Mouse (Mus musculus): ENCODE results near the gene Cc2d1a. TPM values are rescaled to one million over a fixed set of nuclear protein-coding genes. Genes with fewer than 3 reads are reported as not detected.

Gene Cc2d1a
- 24.3 and 25.6 TPM in 2 replicates for polyA plus RNA-seq (2015; fragmentation: Nextera tagmentation; extraction: Ambion mirVana)

DNA sequence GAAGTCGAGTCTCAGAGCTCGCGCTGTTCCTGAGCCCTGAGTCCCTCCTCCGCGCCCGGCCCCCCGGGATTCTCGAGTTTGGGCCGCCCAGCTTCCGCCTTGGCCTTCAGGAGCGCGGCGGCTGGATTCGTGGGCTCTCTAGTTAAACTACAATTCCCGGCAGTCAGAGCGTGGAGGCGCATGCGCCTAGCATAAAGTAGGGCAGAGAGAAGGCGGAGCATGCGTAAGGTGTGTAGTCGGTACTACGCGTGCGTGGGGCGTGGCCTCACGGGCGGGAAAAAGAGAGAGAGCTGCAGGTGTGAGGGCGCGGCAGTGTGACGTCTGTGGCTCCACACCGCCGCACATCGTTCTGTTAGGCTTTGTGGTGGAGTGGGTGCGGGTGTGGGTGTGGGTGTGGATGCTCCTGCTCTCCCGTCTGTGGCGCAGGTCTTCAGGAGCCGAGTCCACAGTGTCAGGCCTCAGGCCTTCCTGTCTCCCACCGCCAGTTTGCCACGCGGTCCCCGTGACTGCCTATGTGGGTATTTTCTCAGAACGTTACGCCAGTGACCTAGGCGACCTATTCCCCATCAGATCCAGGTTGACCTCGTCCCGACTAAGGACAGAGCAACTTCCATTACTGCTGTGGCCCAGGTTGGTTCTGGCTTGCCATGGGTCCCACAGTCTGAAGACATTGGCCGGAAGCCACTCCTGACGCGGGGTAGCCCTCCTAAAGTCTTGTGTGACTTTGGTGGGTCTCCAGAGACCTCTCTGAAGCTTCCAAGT lies at the start of gene Cc2d1a, which contains the start of gene 4930432K21Rik:
TSS of gene Cc2d1a (minus strand) at position 168 of the 762 bp plus-strand sequence.
TSS of gene 4930432K21Rik (plus strand) at position 257 of the 762 bp plus-strand sequence.
- H3K4me3 ChIP-seq, result peak within 1 kb of the TSS; percentile 73
- H3K27me3 ChIP-seq, result no peaks in the 10 kb centered on the region
- H3K4me2 ChIP-seq, result peak within 1 kb of the TSS; percentile 84
- no peaks in the 10 kb centered on the region for H3K9me3 ChIP-seq
- peak within 1 kb of the TSS; percentile 91 for H3K9ac ChIP-seq
- WGBS, result 16% methylated on average over 49 of the region's 49 CpGs
- peaks cover 28% of the 10 kb centered on the region for H3K4me1 ChIP-seq (replicated peaks)
- no peak within 1 kb of the TSS for H3K27ac ChIP-seq (replicated peaks)
- peaks cover 26% of the 10 kb centered on the region for H3K36me3 ChIP-seq
- ATAC-seq (ENCODE audit: low read depth), result peak; percentile 95

DNA sequence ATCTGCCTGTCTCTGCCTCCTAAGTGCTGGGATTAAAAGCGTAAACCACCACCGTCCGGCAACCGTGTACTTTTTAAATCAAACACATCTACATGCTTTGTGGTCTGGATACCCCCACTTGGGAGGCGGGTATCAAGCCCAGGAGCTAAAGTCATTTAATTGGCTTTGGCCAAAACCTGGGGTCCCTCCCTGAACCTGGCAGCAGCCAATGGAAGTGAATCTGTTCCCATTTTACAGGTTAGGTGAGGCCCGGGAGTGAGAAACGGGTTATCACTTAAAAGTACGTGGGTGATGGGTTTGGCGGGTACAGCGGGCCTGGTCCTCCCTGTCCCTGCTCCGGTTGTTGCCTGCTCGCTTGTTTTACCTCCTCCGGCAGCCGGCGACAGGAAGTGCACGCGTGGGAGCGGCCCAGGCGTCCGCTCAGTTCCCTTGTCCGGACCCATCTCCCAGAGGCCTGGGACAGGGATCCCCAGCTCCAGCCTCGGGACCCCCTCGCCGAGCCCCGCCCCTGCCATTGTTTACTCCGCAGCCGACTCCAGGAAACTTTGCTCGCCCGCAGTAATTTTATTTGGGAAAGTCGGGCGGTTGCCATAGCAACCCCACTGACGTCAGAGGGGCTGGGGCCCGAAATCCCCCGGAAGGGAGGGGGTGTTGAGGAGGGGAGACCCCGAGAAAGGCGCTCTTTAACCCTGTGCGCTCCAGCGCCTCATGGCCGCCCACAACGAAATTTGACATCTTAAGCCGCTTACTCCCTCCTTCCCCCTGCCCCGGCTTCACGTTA lies 49.6 kb upstream of the Cc2d1a start:
- H3K36me3 ChIP-seq, result no peaks in the 10 kb centered on the region
- H3K4me1 ChIP-seq (replicated peaks), result peaks cover 59% of the 10 kb centered on the region
- H3K9ac ChIP-seq, result peak overlapping the region; percentile 61
- peak overlapping the region; percentile 47 for H3K4me3 ChIP-seq
- peak overlapping the region; percentile 89 for H3K27ac ChIP-seq (replicated peaks)
- peaks cover 22% of the 10 kb centered on the region for H3K27me3 ChIP-seq
- peak overlapping the region; percentile 63 for H3K4me2 ChIP-seq
- ATAC-seq (ENCODE audit: low read depth), result peak; percentile 29
- H3K9me3 ChIP-seq, result no peaks in the 10 kb centered on the region
- whole genome bisulfite sequencing, result 3% methylated on average over 43 of the region's 43 CpGs

DNA sequence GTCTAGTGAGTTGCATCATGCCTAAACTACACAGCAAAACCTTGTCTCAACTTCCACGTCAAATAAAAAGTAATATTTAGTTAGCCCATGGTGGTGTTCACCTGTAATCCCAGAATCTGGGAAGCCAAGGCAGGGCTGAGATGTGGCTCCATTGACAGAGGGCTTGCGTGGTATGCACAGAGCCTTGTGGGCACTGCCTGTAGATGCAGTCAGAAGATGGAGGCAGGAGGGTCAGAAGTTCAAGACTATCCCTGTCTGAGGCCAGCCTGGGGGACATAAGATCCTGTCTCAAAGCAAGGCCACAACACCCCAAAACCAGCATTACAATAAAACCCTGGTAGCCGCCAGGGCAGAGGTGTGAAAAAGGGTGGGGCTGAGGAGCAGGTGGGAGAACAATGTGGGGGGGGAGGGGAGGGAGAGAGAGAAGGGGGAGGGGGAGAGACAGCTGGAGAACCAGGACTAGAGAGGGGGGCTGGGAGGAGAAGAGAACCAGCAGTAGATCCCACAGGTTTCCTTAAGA lies 46.5 kb upstream of the Cc2d1a start:
- H3K4me2 ChIP-seq, result no peak overlapping the region
- WGBS, result 71% methylated on average over 3 of the region's 3 CpGs
- ATAC-seq (ENCODE audit: low read depth), result no peak
- no peaks in the 10 kb centered on the region for H3K27me3 ChIP-seq
- H3K27ac ChIP-seq (replicated peaks), result no peak overlapping the region
- no peaks in the 10 kb centered on the region for H3K9me3 ChIP-seq
- no peak overlapping the region for H3K9ac ChIP-seq
- no peaks in the 10 kb centered on the region for H3K36me3 ChIP-seq
- H3K4me1 ChIP-seq (replicated peaks), result peaks cover 40% of the 10 kb centered on the region
- no peak overlapping the region for H3K4me3 ChIP-seq

DNA sequence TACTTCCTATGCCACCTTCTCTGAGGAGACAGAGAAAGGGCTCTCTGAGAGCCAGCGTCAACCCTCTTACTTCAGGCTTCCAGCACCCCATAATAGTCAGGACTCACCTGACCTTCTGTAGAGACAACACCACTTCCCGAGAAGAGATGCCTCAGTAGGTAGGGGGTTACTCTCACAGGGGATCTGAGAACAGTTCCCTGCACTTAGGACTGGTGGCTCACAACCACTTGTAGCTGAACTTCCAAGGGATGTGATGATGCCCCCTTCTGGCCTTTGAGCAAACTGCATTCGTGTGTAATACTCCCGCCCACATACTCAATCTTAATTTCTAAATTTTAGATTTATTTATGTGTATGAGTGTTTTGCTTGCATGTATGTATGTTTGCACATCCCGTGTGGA lies 45.8 kb upstream of the Cc2d1a start:
- H3K4me1 ChIP-seq (replicated peaks), result peaks cover 33% of the 10 kb centered on the region
- no peaks in the 10 kb centered on the region for H3K9me3 ChIP-seq
- no peak overlapping the region for H3K4me3 ChIP-seq
- H3K36me3 ChIP-seq, result no peaks in the 10 kb centered on the region
- H3K27me3 ChIP-seq, result no peaks in the 10 kb centered on the region
- ATAC-seq (ENCODE audit: low read depth), result no peak
- H3K27ac ChIP-seq (replicated peaks), result no peak overlapping the region
- H3K9ac ChIP-seq, result no peak overlapping the region
- no peak overlapping the region for H3K4me2 ChIP-seq
- WGBS, result 80% methylated on average over 5 of the region's 5 CpGs

DNA sequence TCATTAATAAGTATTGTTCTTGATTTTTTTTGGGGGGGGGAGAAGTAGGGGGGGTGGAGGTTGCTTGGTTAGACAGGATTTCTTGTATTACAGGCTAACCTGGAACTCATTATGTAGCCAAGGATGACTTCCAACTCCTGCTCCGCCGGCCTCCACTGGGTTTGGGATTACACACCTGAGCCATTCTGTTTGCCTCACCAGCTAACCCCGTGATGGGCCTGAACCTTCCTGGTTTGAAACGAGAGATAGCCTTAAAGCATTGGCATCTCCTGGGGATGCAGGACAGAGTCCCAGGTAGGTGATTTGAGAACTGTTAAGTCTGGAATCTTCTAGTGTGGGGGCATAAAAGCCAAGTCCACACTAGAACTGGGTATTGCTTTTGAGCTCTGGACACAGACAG lies 45.4 kb upstream of the Cc2d1a start:
- WGBS, result 73% methylated on average over 4 of the region's 4 CpGs
- Histone ChIP-seq H3K27ac (replicated peaks) (no peak overlapping the region), H3K4me3 (no peak overlapping the region), H3K9ac (no peak overlapping the region), H3K9me3 (no peaks in the 10 kb centered on the region), H3K27me3 (no peaks in the 10 kb centered on the region), H3K36me3 (no peaks in the 10 kb centered on the region), H3K4me1 (replicated peaks) (peaks cover 28% of the 10 kb centered on the region), H3K4me2 (no peak overlapping the region)
- ATAC-seq (ENCODE audit: low read depth), result no peak

DNA sequence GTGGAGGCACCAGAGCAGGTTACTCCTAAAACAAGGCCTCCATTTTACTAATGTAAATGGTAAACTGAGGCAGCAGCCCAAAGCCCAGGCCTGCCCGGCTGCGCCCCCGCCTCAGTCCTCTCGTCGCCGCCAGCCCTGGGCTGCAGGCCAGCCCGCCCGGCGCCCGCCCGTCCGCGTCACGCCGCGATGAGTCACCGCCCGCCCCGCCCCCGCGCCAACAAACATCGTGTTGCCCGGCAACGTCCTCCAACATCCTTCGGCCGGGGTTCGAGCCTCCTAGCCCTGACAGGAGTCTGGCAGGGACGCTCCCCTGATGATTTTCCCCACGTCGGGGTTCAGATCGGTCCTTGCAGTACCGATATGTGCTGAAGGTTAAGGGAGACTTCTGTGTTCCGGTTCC lies 44.8 kb upstream of the Cc2d1a start:
- H3K9ac ChIP-seq, result peak overlapping the region; percentile 17; the same call in 1 of the 2 replicates
- WGBS, result 4% methylated on average over 33 of the region's 33 CpGs
- H3K9me3 ChIP-seq, result no peaks in the 10 kb centered on the region
- H3K4me1 ChIP-seq (replicated peaks), result peaks cover 22% of the 10 kb centered on the region
- H3K4me2 ChIP-seq, result peak overlapping the region; percentile 43
- H3K27me3 ChIP-seq, result 0 out of 2 replicates have a peak, but pooled peaks cover 5% of the 10 kb centered on the region
- peak overlapping the region; percentile 61; the same call in 1 of the 2 replicates for H3K27ac ChIP-seq (replicated peaks)
- ATAC-seq (ENCODE audit: low read depth), result peak; percentile 33; the same call in 1 of the 2 replicates
- no peaks in the 10 kb centered on the region for H3K36me3 ChIP-seq
- H3K4me3 ChIP-seq, result peak overlapping the region; percentile 9; the same call in 1 of the 2 replicates

DNA sequence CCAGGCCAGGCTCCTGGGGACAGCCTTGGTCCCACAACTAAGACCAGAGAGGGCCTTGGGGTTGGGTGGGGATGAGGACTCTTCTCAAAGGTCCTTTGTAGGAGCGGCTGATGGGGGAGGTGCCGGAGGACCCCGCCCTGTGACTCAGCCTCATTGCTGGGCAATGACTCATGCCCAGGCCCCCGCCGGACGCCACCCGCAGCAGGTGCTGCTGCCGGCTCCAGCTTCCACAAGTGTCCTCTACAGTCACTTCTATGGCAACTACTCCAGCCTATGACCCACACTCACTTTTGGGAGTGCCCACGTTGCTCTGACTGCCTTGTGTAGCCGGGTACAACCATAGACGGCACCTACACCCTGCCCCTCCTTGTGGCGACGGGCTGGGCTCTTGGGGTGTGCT lies 44.3 kb upstream of the Cc2d1a start:
- H3K9ac ChIP-seq, result 0 out of 2 replicates have a peak overlapping the region, but pooled peaks have one; percentile 17

DNA sequence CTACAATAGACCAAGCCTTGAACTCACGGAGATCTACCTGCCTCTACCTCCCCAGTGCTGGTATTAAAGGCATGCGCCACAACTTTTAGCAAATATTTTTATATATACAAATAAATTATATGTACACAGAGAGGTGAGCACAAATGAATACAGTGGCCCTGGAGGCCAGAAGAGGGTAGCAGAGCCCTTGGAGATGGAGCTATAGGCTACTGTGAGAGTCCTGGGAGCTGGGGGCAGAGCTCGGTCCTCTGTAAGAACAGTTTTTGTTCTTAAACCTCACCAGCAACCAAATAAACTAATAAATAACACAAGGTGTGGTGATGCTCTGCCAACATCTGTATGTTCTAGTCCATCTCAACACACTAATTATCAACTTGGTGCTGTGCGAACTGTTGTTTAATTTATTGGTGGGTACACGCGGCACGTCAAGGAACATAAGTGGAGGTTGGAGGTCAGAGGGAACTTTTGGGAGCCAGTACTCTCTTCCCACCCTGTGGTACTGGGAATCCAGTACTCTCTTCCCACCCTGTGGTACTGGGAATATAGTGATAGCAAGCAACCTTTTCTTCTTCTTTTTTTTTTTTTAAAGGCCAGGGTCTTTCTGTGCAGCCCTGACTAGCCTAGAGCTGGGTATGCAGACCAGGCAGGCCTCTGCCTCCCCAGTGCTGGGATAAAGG lies 42.6 kb upstream of the Cc2d1a start:
- WGBS, result 93% methylated on average over 7 of the region's 7 CpGs
- H3K9me3 ChIP-seq, result no peaks in the 10 kb centered on the region
- no peak for ATAC-seq (ENCODE audit: low read depth)

More for the DNA sequence above, 44.3 kb upstream of the Cc2d1a start:
- peak overlapping the region; percentile 43 for H3K4me2 ChIP-seq
- H3K4me3 ChIP-seq, result no peak overlapping the region
- H3K27me3 ChIP-seq, result 0 out of 2 replicates have a peak, but pooled peaks cover 8% of the 10 kb centered on the region
- H3K9me3 ChIP-seq, result no peaks in the 10 kb centered on the region
- H3K27ac ChIP-seq (replicated peaks), result peak overlapping the region; percentile 61
- 36% methylated on average over 13 of the region's 13 CpGs for WGBS
- ATAC-seq (ENCODE audit: low read depth), result peak; percentile 34
- peaks cover 20% of the 10 kb centered on the region for H3K4me1 ChIP-seq (replicated peaks)
- no peaks in the 10 kb centered on the region for H3K36me3 ChIP-seq

DNA sequence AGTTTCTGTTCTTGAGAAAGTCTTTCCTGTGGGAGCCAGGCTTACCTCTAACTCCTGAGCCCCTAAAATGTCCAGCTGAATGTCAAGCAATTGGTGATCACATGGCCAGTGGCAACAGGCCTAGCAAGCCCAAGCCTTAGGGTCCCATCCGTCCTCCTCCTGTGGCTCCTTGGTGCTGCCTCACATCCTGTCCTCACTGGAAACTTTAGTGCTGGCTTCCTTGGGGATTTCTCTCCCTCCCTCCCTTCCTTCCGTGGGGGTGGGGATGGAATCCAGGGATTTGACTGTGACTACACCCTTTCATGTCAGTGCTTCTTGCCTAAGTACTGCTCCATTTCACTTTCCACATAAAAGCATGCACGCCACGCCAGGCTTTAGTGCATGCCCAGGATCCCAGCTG lies 41.9 kb upstream of the Cc2d1a start:
- WGBS, result 60% methylated on average over 4 of the region's 4 CpGs
- no peak overlapping the region for H3K27ac ChIP-seq (replicated peaks)

More for the DNA sequence above, 42.6 kb upstream of the Cc2d1a start:
- Histone ChIP-seq H3K27me3 (0 out of 2 replicates have a peak, but pooled peaks cover 8% of the 10 kb centered on the region), H3K36me3 (no peaks in the 10 kb centered on the region), H3K4me1 (replicated peaks) (peaks cover 26% of the 10 kb centered on the region), H3K4me3 (no peak overlapping the region), H3K4me2 (no peak overlapping the region), H3K27ac (replicated peaks) (no peak overlapping the region), H3K9ac (no peak overlapping the region)

DNA sequence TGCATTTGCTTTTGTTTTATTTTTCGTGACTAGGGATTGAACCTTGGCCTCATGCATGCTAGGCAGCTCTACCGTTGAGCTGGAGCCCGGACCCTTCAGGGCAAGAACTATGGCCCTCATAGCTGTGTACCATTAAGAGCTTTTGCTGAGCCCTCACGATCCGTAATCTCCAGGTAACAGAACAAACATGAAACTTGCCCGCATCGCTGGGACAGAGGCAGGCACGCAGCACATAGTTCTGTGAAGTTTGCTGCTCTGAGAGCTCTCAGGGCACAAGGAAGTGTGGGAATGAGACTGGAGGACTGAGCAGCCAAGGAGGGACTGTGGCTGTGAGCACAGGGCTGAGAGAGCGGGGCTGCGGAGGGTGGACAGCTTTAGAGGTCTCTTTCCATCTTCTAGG lies 40.9 kb upstream of the Cc2d1a start:
- no peak overlapping the region for H3K27ac ChIP-seq (replicated peaks)
- WGBS, result 88% methylated on average over 10 of the region's 10 CpGs

More for the DNA sequence above, 41.9 kb upstream of the Cc2d1a start:
- Histone ChIP-seq H3K4me1 (replicated peaks) (peaks cover 30% of the 10 kb centered on the region), H3K4me2 (no peak overlapping the region), H3K9me3 (no peaks in the 10 kb centered on the region), H3K4me3 (no peak overlapping the region), H3K9ac (no peak overlapping the region), H3K36me3 (no peaks in the 10 kb centered on the region), H3K27me3 (0 out of 2 replicates have a peak, but pooled peaks cover 8% of the 10 kb centered on the region)
- ATAC-seq (ENCODE audit: low read depth), result no peak

DNA sequence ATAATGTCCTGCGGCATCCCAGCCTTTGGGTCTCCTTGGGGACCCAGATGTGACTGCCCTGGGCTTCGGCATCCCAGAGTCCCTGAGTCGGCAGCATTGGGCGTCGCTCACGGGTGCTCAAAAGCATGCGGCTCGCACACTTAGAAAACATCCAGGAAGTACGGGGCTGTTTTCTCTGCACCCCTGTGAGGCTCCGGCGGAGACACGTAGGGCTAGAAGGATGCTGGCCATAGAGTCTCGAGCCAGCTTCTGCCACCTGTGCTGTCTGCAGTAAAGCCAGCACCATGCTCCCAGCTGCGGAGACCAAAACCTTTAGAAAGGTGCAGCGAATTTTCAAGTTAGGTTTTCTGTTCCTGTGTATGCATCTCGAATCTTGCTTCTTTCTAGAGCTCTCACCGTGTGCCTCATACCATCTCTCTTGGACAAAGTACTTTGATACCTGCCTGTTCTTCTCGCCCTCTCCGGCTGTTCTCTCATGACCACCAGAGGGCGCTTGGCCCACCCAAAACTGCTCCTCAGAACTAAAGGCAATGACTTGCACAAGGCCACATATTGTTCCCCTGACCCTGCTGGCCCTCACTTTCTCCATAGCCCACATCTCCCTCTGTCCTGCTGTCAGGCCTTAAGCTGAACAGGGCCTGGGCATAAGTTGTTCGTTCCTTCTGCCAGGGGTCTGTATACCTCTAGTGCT lies 39.5 kb upstream of the Cc2d1a start:
- Histone ChIP-seq H3K27me3 (0 out of 2 replicates have a peak, but pooled peaks cover 8% of the 10 kb centered on the region), H3K4me2 (peak overlapping the region; percentile 61), H3K27ac (replicated peaks) (no peak overlapping the region; the same call in 1 of the 2 replicates), H3K36me3 (no peaks in the 10 kb centered on the region), H3K4me3 (peak overlapping the region; percentile 33), H3K9ac (peak overlapping the region; percentile 59), H3K9me3 (no peaks in the 10 kb centered on the region), H3K4me1 (replicated peaks) (peaks cover 38% of the 10 kb centered on the region)
- WGBS, result 5% methylated on average over 21 of the region's 21 CpGs
- no peak for ATAC-seq (ENCODE audit: low read depth)

More for the DNA sequence above, 40.9 kb upstream of the Cc2d1a start:
- H3K4me3 ChIP-seq, result no peak overlapping the region
- H3K9me3 ChIP-seq, result no peaks in the 10 kb centered on the region
- H3K9ac ChIP-seq, result no peak overlapping the region
- H3K27me3 ChIP-seq, result 0 out of 2 replicates have a peak, but pooled peaks cover 8% of the 10 kb centered on the region
- H3K4me2 ChIP-seq, result no peak overlapping the region
- H3K36me3 ChIP-seq, result no peaks in the 10 kb centered on the region
- peaks cover 37% of the 10 kb centered on the region for H3K4me1 ChIP-seq (replicated peaks)
- no peak for ATAC-seq (ENCODE audit: low read depth)
